Mouse (Mus musculus) neural tube, embryonic 13.5 days (tissue): ENCODE results near the gene Mad2l1bp. TPM values are rescaled to one million over a fixed set of nuclear protein-coding genes. Genes with fewer than 3 reads are reported as not detected.
A peak's percentile ranks its signal among the peaks of the same experiment; 100 is the strongest.

Experiments
- ATAC-seq: fragments of 200-750 bp; cut with Nextera tagmentation; 2 replicates; pipeline ENCODE4 v1.8.0; 2017; ENCODE audit warnings: low read depth, mild to moderate bottlenecking, moderate TSS enrichment, moderate library complexity
- H3K27ac ChIP-seq: fragments of 300-500 bp; sonication (generic); replicated peaks from 2 replicates; pipeline ENCODE4 v1.5.1; 2015; ENCODE audit warnings: moderate library complexity, mild to moderate bottlenecking, inconsistent platforms
- H3K27me3 ChIP-seq: fragments of 300-500 bp; sonication (generic); 2 replicates; pipeline ENCODE4 v1.6.1; 2015; ENCODE audit warnings: mild to moderate bottlenecking, inconsistent platforms
- H3K36me3 ChIP-seq: fragments of 300-500 bp; sonication (generic); 2 replicates; pipeline ENCODE4 v1.6.1; 2015; ENCODE audit warnings: mild to moderate bottlenecking, inconsistent platforms
- H3K4me1 ChIP-seq: fragments of 300-500 bp; sonication (generic); replicated peaks from 2 replicates; pipeline ENCODE4 v1.6.1; 2015; ENCODE audit warnings: inconsistent platforms
- H3K4me2 ChIP-seq: fragments of 300-500 bp; sonication (generic); 2 replicates; pipeline ENCODE4 v1.6.1; 2015; ENCODE audit warnings: inconsistent platforms, mild to moderate bottlenecking, moderate library complexity
- H3K4me3 ChIP-seq: fragments of 300-500 bp; sonication (generic); 2 replicates; pipeline ENCODE4 v1.5.1; 2015; ENCODE audit warnings: mild to moderate bottlenecking, inconsistent platforms
- H3K9ac ChIP-seq: fragments of 300-500 bp; sonication (generic); 2 replicates; pipeline ENCODE4 v1.6.1; 2015; ENCODE audit warnings: moderate library complexity, mild to moderate bottlenecking, inconsistent platforms
- H3K9me3 ChIP-seq: fragments of 300-500 bp; sonication (generic); 2 replicates; pipeline ENCODE4 v1.6.1; 2016; ENCODE audit warnings: inconsistent platforms
- WGBS: fragments of 180-500 bp; shearing (Covaris S2); methylation state at CpG from one replicate; pipeline ENCODE4 v1.1.7; 2015; 5-methylcytosine and 5-hydroxymethylcytosine counted together
- polyA plus RNA-seq: library from polyadenylated mRNA; unstranded; fragments of >200 nt; fragmentation: Nextera tagmentation; extraction: Ambion mirVana; gene quantifications from 2 replicates; pipeline ENCODE4 v1.2.1, GENCODE M21; 2015

The Mad2l1bp gene
- polyA plus RNA-seq, 1 experiment from 2014 or later: 30.8 TPM

- Histone ChIP-seq H3K4me1 (peaks cover 23% of the 10 kb centered on the region), H3K4me3 (no peak overlapping the region), H3K27me3 (no peaks in the 10 kb centered on the region), H3K36me3 (peaks cover 61% of the 10 kb centered on the region), H3K27ac (no peak overlapping the region), H3K4me2 (no peak overlapping the region), H3K9ac (no peak overlapping the region), H3K9me3 (no peaks in the 10 kb centered on the region)
- no peak for ATAC-seq
- 95% methylated on average over 10 of the region's 10 CpGs for WGBS
Observed at GRCm38 (mm10) chr17:46164791-46165190, 11.4 kb upstream of the Mad2l1bp start.

DNA sequence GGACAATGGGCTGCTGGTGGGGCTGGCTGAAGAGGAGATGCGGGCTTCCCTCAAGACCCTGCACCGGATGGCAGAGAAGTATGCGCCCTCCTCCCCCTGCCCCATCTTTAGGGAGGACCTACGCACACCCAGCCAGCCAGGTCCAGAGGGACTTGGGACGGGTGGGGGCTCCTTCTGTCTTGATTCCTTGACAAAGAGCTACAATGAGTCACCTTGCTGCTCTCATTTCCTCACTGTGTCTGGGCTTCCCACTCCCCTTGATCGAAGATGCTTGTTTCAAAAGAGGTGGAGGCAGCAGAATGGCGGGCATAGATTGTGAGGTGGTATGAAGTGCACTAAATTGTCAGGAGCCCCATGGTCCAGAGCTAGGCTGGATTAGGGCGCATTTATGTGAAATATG, 10.9 kb upstream of the Mad2l1bp start:
- Histone ChIP-seq H3K9ac (no peak overlapping the region), H3K4me2 (no peak overlapping the region), H3K4me1 (peaks cover 26% of the 10 kb centered on the region), H3K27me3 (no peaks in the 10 kb centered on the region), H3K36me3 (peaks cover 56% of the 10 kb centered on the region), H3K27ac (no peak overlapping the region), H3K9me3 (no peaks in the 10 kb centered on the region), H3K4me3 (no peak overlapping the region)
- 95% methylated on average over 8 of the region's 8 CpGs for WGBS
- ATAC-seq: no peak

- Histone ChIP-seq H3K9ac (no peak overlapping the region), H3K36me3 (peaks cover 44% of the 10 kb centered on the region), H3K27me3 (no peaks in the 10 kb centered on the region), H3K27ac (0 out of 2 replicates have a peak overlapping the region, but pooled peaks have one; percentile 13), H3K4me2 (peak overlapping the region; percentile 66), H3K4me1 (peaks cover 26% of the 10 kb centered on the region), H3K9me3 (no peaks in the 10 kb centered on the region), H3K4me3 (no peak overlapping the region)
- WGBS: 87% methylated on average over 9 of the region's 9 CpGs
- no peak for ATAC-seq
Observed at GRCm38 (mm10) chr17:46162951-46163421, 9.6 kb upstream of the Mad2l1bp start.

- Histone ChIP-seq H3K4me2 (peak overlapping the region; percentile 66), H3K9me3 (no peaks in the 10 kb centered on the region), H3K4me3 (no peak overlapping the region), H3K4me1 (peaks cover 26% of the 10 kb centered on the region), H3K27ac (no peak overlapping the region), H3K9ac (no peak overlapping the region), H3K36me3 (peaks cover 40% of the 10 kb centered on the region), H3K27me3 (no peaks in the 10 kb centered on the region)
- ATAC-seq: no peak
- WGBS: 96% methylated on average over 7 of the region's 7 CpGs
Observed at GRCm38 (mm10) chr17:46162551-46162950, 9.2 kb upstream of the Mad2l1bp start.

DNA sequence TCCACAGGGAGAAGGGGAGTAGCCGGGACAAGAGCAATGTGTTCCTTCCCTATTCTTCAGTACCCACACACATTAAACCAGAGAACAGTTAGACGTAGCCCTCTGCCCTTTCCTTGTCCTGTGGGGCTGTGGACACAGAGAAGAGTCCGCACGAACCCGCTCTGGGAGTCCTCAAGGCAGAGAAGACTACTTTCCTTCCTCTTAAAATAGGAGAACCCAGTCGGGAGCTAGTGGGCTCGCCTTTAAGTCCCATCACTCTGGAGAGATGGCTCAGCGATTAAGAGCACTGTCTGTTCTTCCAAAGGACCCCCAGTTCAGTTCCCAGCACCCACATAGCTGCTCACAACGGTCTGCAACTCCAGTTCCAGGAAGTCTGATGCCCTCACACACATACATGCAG, 8.4 kb upstream of the Mad2l1bp start:
- peaks cover 26% of the 10 kb centered on the region for H3K4me1 ChIP-seq
- H3K27me3 ChIP-seq: no peaks in the 10 kb centered on the region
- peak overlapping the region; percentile 69 for H3K27ac ChIP-seq
- peak overlapping the region; percentile 81 for H3K4me3 ChIP-seq
- no peak for ATAC-seq
- H3K4me2 ChIP-seq: peak overlapping the region; percentile 66
- H3K9ac ChIP-seq: peak overlapping the region; percentile 86
- peaks cover 31% of the 10 kb centered on the region for H3K36me3 ChIP-seq
- WGBS: 48% methylated on average over 9 of the region's 9 CpGs
- no peaks in the 10 kb centered on the region for H3K9me3 ChIP-seq

DNA sequence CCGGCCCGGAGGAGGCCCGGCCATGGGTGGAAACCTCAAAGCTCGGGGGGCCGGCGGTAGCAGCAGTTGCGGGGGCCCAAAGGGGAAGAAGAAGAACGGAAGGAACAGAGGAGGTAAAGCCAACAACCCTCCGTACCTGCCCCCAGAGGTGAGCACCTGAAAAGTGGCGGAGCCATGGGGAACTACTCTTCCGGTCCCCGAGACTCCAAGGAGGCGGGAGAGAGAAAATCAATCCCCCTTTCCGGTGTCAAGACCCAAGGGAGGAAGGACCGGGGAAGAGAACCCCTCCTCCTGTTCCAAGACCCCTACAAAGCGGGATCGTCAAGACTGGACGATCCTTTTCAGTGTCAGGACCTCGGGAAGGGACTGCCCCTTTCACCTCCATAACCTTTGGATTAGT, 7.8 kb upstream of the Mad2l1bp start:
- Histone ChIP-seq H3K27me3 (no peaks in the 10 kb centered on the region), H3K27ac (peak overlapping the region; percentile 69), H3K4me3 (peak overlapping the region; percentile 81), H3K4me1 (peaks cover 26% of the 10 kb centered on the region), H3K4me2 (peak overlapping the region; percentile 66), H3K9me3 (no peaks in the 10 kb centered on the region), H3K36me3 (peaks cover 26% of the 10 kb centered on the region), H3K9ac (peak overlapping the region; percentile 86)
- peak; percentile 45 for ATAC-seq
- under 1% methylated on average over 19 of the region's 19 CpGs for WGBS

DNA sequence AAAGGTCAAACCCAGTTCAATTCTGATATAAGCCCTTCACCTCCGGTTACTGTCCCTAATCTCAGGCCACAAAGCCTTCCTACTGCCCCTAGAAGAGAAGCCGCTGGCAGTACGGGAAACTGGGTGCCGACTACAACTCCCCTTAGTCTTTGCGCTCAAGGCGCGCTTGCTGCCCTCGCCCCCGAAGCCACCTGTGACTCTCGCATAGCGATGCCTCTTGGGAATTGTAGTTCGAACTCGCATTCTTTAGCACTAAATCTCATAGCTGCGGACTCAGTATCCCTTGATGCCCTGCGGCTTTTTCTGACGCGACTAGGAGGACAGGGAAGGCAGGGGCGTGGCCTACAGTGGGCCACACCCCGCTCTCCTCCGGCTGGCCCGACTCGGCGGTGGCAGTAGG, 7.3 kb upstream of the Mad2l1bp start, which contains the start of gene Gtpbp2:
Gene Gtpbp2 (plus strand): TSS at position 347 of the 400 bp plus-strand sequence.
- H3K9ac ChIP-seq: peak within 1 kb of the TSS; percentile 86
- WGBS: under 1% methylated on average over 23 of the region's 23 CpGs
- peak; percentile 98 for ATAC-seq

DNA sequence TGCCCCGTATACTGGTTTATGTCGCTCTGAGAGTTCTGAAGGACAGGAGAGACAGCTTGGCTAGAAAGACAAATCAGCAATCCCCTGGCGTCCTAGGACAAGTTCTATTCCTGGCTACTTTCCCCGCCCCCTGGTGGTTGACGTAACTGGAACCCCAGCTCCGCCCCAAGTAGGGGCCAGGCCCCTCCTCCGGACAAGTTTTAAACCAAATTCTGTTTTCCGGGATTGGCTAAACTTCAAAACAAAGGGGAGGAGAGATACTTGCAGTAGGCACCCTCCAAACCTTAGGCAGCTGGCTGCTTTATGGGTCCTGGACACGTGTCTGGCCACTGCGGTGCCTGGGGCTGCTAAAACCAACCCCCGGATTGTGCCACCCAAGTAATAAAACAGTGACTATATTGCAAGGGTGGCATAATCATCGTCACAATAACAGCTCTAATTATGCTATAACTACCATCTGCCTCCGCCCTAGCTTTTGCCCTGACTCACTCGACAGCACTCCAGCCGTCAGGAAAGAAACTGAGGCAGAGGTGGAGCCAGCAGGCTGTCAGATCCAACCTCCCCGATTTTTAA, 6.8 kb upstream of the Mad2l1bp start:
- peak overlapping the region; percentile 66 for H3K9ac ChIP-seq
- H3K36me3 ChIP-seq: peaks cover 16% of the 10 kb centered on the region
- no peaks in the 10 kb centered on the region for H3K27me3 ChIP-seq
- H3K27ac ChIP-seq: peak overlapping the region; percentile 75
- peaks cover 26% of the 10 kb centered on the region for H3K4me1 ChIP-seq
- WGBS: under 1% methylated on average over 16 of the region's 16 CpGs
- peak; percentile 67 for ATAC-seq
- H3K4me2 ChIP-seq: peak overlapping the region; percentile 66
- H3K4me3 ChIP-seq: peak overlapping the region; percentile 81
- H3K9me3 ChIP-seq: no peaks in the 10 kb centered on the region

More for the DNA sequence above, 7.3 kb upstream of the Mad2l1bp start, which contains the start of gene Gtpbp2:
- H3K27ac ChIP-seq: peak within 1 kb of the TSS; percentile 75
- H3K4me3 ChIP-seq: peak within 1 kb of the TSS; percentile 81
- peak within 1 kb of the TSS; percentile 66 for H3K4me2 ChIP-seq
- H3K36me3 ChIP-seq: peaks cover 21% of the 10 kb centered on the region
- H3K27me3 ChIP-seq: no peaks in the 10 kb centered on the region
- peaks cover 26% of the 10 kb centered on the region for H3K4me1 ChIP-seq
- H3K9me3 ChIP-seq: no peaks in the 10 kb centered on the region

DNA sequence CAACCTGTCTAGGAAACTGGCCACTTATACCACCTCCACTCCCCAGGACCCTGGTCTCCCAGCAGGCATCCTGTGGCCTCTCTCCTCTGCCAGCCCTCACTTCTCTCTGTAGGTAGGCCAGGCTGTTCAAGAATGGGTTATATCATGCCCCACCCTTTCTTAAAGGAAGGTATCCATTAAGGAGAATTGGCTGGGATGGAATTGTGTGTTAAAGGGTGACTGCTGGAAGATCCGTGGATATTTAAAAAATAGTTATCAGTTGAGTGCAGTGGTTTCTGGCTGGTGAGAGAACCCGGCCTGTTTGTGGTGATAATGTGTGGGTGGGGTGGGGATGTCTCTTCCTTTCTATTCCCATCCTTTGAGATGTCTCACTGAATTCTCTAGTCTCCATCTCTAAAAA, 5.9 kb upstream of the Mad2l1bp start:
- H3K9me3 ChIP-seq: no peaks in the 10 kb centered on the region
- no peaks in the 10 kb centered on the region for H3K27me3 ChIP-seq
- 74% methylated on average over 2 of the region's 2 CpGs for WGBS
- H3K4me2 ChIP-seq: peak overlapping the region; percentile 66
- H3K27ac ChIP-seq: no peak overlapping the region
- ATAC-seq: no peak
- peaks cover 26% of the 10 kb centered on the region for H3K4me1 ChIP-seq
- H3K36me3 ChIP-seq: peaks cover 7% of the 10 kb centered on the region; the same call in 1 of the 2 replicates
- H3K4me3 ChIP-seq: no peak overlapping the region
- H3K9ac ChIP-seq: no peak overlapping the region

- ATAC-seq: no peak
- Histone ChIP-seq H3K27me3 (no peaks in the 10 kb centered on the region), H3K27ac (no peak overlapping the region), H3K4me3 (no peak overlapping the region), H3K9me3 (no peaks in the 10 kb centered on the region), H3K36me3 (no peaks in the 10 kb centered on the region), H3K4me1 (peaks cover 24% of the 10 kb centered on the region), H3K4me2 (no peak overlapping the region), H3K9ac (no peak overlapping the region)
- 86% methylated on average over 8 of the region's 8 CpGs for WGBS
Observed at GRCm38 (mm10) chr17:46157131-46157530, 3.8 kb upstream of the Mad2l1bp start.

DNA sequence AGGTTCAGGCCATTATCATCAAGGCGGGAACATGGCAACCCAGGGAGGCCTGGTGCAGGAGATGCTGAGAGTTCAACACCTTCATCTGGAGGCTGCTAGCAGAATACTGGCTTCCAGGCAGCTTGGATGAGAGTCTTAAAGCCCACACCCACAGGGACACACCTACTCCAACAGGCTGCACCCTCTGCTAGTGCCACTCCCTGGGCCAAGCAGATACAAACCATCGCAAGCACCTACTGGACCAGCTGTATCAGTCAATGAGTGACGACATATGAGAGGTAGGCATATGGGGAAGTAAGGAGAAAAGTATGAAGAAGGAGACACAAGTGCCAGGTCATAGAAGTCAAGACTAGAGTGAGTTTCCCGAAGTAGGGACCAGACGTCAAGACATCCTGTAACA, 3.3 kb upstream of the Mad2l1bp start:
- no peaks in the 10 kb centered on the region for H3K27me3 ChIP-seq
- no peak for ATAC-seq

DNA sequence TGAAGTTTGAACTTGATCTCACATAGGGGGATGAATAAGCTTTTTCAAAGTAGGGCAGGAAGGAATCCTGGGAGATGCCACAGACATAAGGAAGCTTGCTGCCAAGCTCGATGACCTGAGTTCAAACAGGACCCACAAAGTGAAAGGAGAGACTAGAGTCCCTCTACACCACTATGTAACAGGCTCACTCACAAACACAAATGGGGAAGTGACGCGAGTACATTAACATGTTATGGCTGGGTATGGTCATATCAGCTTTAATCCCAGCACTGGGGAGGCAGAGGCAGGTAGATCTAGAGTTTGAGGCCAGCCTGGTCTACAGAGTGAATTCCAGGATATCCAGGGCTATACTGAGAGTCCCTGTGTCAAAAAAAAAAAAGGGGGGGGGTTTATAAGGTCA, 983 bp upstream of the Mad2l1bp start:
- WGBS: 99% methylated on average over 3 of the region's 3 CpGs
- no peak overlapping the region for H3K4me2 ChIP-seq

More for the DNA sequence above, 3.3 kb upstream of the Mad2l1bp start:
- H3K4me1 ChIP-seq: peaks cover 24% of the 10 kb centered on the region
- no peaks in the 10 kb centered on the region for H3K9me3 ChIP-seq
- H3K4me2 ChIP-seq: no peak overlapping the region
- H3K27ac ChIP-seq: no peak overlapping the region
- 90% methylated on average over 5 of the region's 5 CpGs for WGBS
- H3K36me3 ChIP-seq: no peaks in the 10 kb centered on the region
- H3K4me3 ChIP-seq: no peak overlapping the region
- H3K9ac ChIP-seq: no peak overlapping the region

More for the DNA sequence above, 983 bp upstream of the Mad2l1bp start:
- Histone ChIP-seq H3K4me1 (peaks cover 22% of the 10 kb centered on the region), H3K4me3 (no peak overlapping the region), H3K36me3 (peaks cover 3% of the 10 kb centered on the region; the same call in 1 of the 2 replicates), H3K9ac (no peak overlapping the region), H3K27me3 (no peaks in the 10 kb centered on the region), H3K9me3 (no peaks in the 10 kb centered on the region), H3K27ac (no peak overlapping the region)
- ATAC-seq: no peak
